ENCODE assay signal across 10 mouse cellular contexts in the genomic region with DNA sequence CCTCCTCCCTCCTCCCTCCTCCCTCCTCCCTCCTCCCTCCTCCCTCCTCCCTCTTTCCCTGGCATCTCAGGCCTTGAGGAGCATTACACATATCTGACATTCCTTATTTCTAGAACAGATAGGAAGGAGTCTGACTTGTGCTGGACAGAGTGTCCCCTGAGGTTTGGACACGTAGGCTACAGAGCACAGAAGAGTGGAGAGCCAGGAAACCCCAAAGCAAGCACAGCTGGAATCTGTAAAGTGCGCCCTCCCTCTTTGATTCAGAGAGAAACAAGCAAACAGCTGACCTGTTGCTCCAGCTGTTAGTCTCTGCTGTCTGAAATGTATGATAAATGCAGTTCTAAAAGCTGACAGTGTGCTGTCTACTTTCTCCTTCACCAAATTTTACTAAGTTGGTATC. TPM values are rescaled to one million over a fixed set of nuclear protein-coding genes. Genes with fewer than 3 reads are reported as not detected.
DNase-seq lines count a peak whose midpoint lies in the region; ATAC-seq and TF ChIP-seq lines count a peak whose summit lies in the region.
"Had no signal": no experiment of that assay in that cellular context is flagged by ENCODE, and none has a peak within 500 bp of the region (broad histone marks: within the 10 kb centered on the region; RNA-seq: fewer than 3 reads in every experiment).

No protein-coding gene starts in this region.

- H3K4me3 ChIP-seq in neural tube, embryonic 15.5 days (replicated peaks) = no peak overlapping the region
- no peak overlapping the region for H3K4me3 ChIP-seq in lung, embryonic 14.5 days (ENCODE audit: low read depth, low read length)
- H3K4me3 ChIP-seq in forebrain, embryonic 15.5 days = no peak overlapping the region
- H3K4me3 ChIP-seq: liver, embryonic 15.5 days had no signal

- peak; percentile 2; the same call in 1 of the 2 replicates for TF ChIP-seq CTCF in lung, embryonic 14.5 days (IDR thresholded peaks at IDR 0.05; ENCODE audit: low read depth)

- H3K9ac ChIP-seq in neural tube, embryonic 15.5 days (replicated peaks) = no peak overlapping the region
- H3K9ac ChIP-seq in lung, embryonic 14.5 days = no peak overlapping the region
- no peak overlapping the region for H3K9ac ChIP-seq in forebrain, embryonic 15.5 days (replicated peaks)
- H3K9ac ChIP-seq: liver, embryonic 15.5 days had no signal

- peak; percentile 20 for DNase-seq in neural tube, embryonic 10.5 days (ENCODE audit: extremely low spot score, low spot score)
- DNase-seq in heart, postnatal 4 days = peak; percentile 51
- peak; percentile 87 for DNase-seq in lung, embryonic 14.5 days
- no peak for DNase-seq in right cerebral cortex, adult 2 months (ENCODE audit: low spot score in 2 of 2)
- DNase-seq in c-Kit-positive CD71-positive TER-119-positive erythroid progenitor cells, embryonic 14.5 days (ENCODE audit: low spot score) = no peak
- DNase-seq in frontal cortex, postnatal 14 days (ENCODE audit: low spot score in 2 of 2) = no peak
- DNase-seq: adrenal gland, adult 8-10 months had no signal

- H3K27ac ChIP-seq in neural tube, embryonic 15.5 days (replicated peaks) = no peak overlapping the region
- H3K27ac ChIP-seq in lung, embryonic 14.5 days (ENCODE audit: low read depth) = 0 out of 2 replicates have a peak overlapping the region, but pooled peaks have one; percentile 16
- no peak overlapping the region for H3K27ac ChIP-seq in forebrain, embryonic 15.5 days (replicated peaks)
- H3K27ac ChIP-seq: liver, embryonic 15.5 days had no signal

- no peaks in the 10 kb centered on the region for H3K4me1 ChIP-seq in neural tube, embryonic 15.5 days
- H3K4me1 ChIP-seq in lung, embryonic 14.5 days (ENCODE audit: insufficient read depth) = 0 out of 2 replicates have a peak, but pooled peaks cover 3% of the 10 kb centered on the region
- no peaks in the 10 kb centered on the region for H3K4me1 ChIP-seq in forebrain, embryonic 15.5 days
- H3K4me1 ChIP-seq: liver, embryonic 15.5 days had no signal

- H3K27me3 ChIP-seq in neural tube, embryonic 15.5 days (replicated peaks) = no peaks in the 10 kb centered on the region
- H3K27me3 ChIP-seq in lung, embryonic 14.5 days (ENCODE audit: insufficient read depth, low read length) = no peaks in the 10 kb centered on the region
- H3K27me3 ChIP-seq in forebrain, embryonic 15.5 days = no peaks in the 10 kb centered on the region
- H3K27me3 ChIP-seq: liver, embryonic 15.5 days had no signal

- no peaks in the 10 kb centered on the region for H3K36me3 ChIP-seq in neural tube, embryonic 15.5 days
- no peaks in the 10 kb centered on the region for H3K36me3 ChIP-seq in lung, embryonic 14.5 days (ENCODE audit: insufficient read depth)
- H3K36me3 ChIP-seq in forebrain, embryonic 15.5 days = no peaks in the 10 kb centered on the region
- H3K36me3 ChIP-seq: liver, embryonic 15.5 days had no signal

- no peak for ATAC-seq in neural tube, embryonic 15.5 days (ENCODE audit: low FRiP score)
- ATAC-seq in lung, embryonic 14.5 days (ENCODE audit: insufficient read depth) = peak; percentile 93
- ATAC-seq in forebrain, embryonic 15.5 days (replicated peaks) = no peak

- no peaks in the 10 kb centered on the region for H3K9me3 ChIP-seq in neural tube, embryonic 15.5 days (replicated peaks)
- no peaks in the 10 kb centered on the region for H3K9me3 ChIP-seq in lung, embryonic 14.5 days (ENCODE audit: low read depth, low read length)
- H3K9me3 ChIP-seq in forebrain, embryonic 15.5 days = no peaks in the 10 kb centered on the region
- H3K9me3 ChIP-seq: liver, embryonic 15.5 days had no signal

- no peak overlapping the region for H3K4me2 ChIP-seq in neural tube, embryonic 15.5 days
- H3K4me2 ChIP-seq in lung, embryonic 14.5 days = no peak overlapping the region
- H3K4me2 ChIP-seq in forebrain, embryonic 15.5 days (replicated peaks) = no peak overlapping the region
- H3K4me2 ChIP-seq: liver, embryonic 15.5 days had no signal

- 65% methylated on average over 2 of the region's 2 CpGs for WGBS in neural tube, embryonic 15.5 days
- 18% methylated on average over 2 of the region's 2 CpGs for WGBS in lung, embryonic 14.5 days
- WGBS in forebrain, embryonic 15.5 days = 48% methylated on average over 2 of the region's 2 CpGs

RNA-seq across cellular contexts. Expression of gene Lpar1, which starts 24.8 kb away (rescaled TPM):
- polyA plus RNA-seq in neural tube, embryonic 15.5 days (2015; fragmentation: Nextera tagmentation; extraction: Ambion mirVana) = 15.9 and 25.3 TPM in 2 replicates
- 10 to 100 TPM; 17.1 to 18.7 TPM for total RNA-seq in heart, postnatal 4 days (2021)
- polyA plus RNA-seq in lung, embryonic 14.5 days (2014; fragmentation: Nextera tagmentation; extraction: Ambion mirVana) = 30.3 and 35.8 TPM in 2 replicates
- polyA plus RNA-seq in forebrain, embryonic 15.5 days (2015; fragmentation: Nextera tagmentation; extraction: Ambion mirVana) = 28.4 and 29.6 TPM in 2 replicates

Comparison
In these comparisons a context has a peak if more than half of its experiments do, and no peak if none do; other contexts are left out.
1. DNase-seq: peak in neural tube, embryonic 10.5 days (single experiment), heart, postnatal 4 days (single experiment) and lung, embryonic 14.5 days (single experiment); none in right cerebral cortex, adult 2 months (0 of 2), c-Kit-positive CD71-positive TER-119-positive erythroid progenitor cells, embryonic 14.5 days (single experiment) and frontal cortex, postnatal 14 days (0 of 2).